Mouse (Mus musculus): Measurements from ENCODE around the gene Rab30. TPM values are rescaled to one million over a fixed set of nuclear protein-coding genes. Genes with fewer than 3 reads are reported as not detected.
A peak's percentile ranks its signal among the peaks of the same experiment; 100 is the strongest.

Rab30 gene
- polyA plus RNA-seq, 1 experiment = 15.3 TPM

GRCm38 (mm10) chr7:92782511-92782910 is 41.1 kb downstream of the Rab30 start:
- H3K4me1 ChIP-seq (ENCODE audit: control insufficient read depth, insufficient read depth, low read length) = 0 out of 2 replicates have a peak, but pooled peaks cover 3% of the 10 kb centered on the region
- TF ChIP-seq POLR2A (IDR thresholded peaks at IDR 0.05; ENCODE audit: extremely low read depth, insufficient read depth, low read length) = no peak
- TF ChIP-seq CTCF (IDR thresholded peaks at IDR 0.05; ENCODE audit: extremely low read depth, insufficient read depth, low read length) = no peak
- no peak overlapping the region for H3K4me3 ChIP-seq (ENCODE audit: insufficient read depth, low read length)
- no peak overlapping the region for H3K27ac ChIP-seq (ENCODE audit: insufficient read depth, low read length)

- Histone ChIP-seq H3K4me1 (ENCODE audit: control insufficient read depth, insufficient read depth, low read length) (0 out of 2 replicates have a peak, but pooled peaks cover 3% of the 10 kb centered on the region), H3K27ac (ENCODE audit: insufficient read depth, low read length) (0 out of 2 replicates have a peak overlapping the region, but pooled peaks have one; percentile 20), H3K4me3 (ENCODE audit: insufficient read depth, low read length) (no peak overlapping the region)
- TF ChIP-seq POLR2A (IDR thresholded peaks at IDR 0.05; ENCODE audit: extremely low read depth, insufficient read depth, low read length) = no peak
- TF ChIP-seq CTCF (IDR thresholded peaks at IDR 0.05; ENCODE audit: extremely low read depth, insufficient read depth, low read length) = no peak
These were observed 41.9 kb downstream of the Rab30 start for GRCm38 (mm10) chr7:92783166-92783806.

- Histone ChIP-seq H3K27ac (ENCODE audit: insufficient read depth, low read length) (no peak overlapping the region), H3K4me1 (ENCODE audit: control insufficient read depth, insufficient read depth, low read length) (0 out of 2 replicates have a peak, but pooled peaks cover 3% of the 10 kb centered on the region), H3K4me3 (ENCODE audit: insufficient read depth, low read length) (no peak overlapping the region)
- TF ChIP-seq CTCF (IDR thresholded peaks at IDR 0.05; ENCODE audit: extremely low read depth, insufficient read depth, low read length) (no peak), POLR2A (IDR thresholded peaks at IDR 0.05; ENCODE audit: extremely low read depth, insufficient read depth, low read length) (no peak)
These were observed 42.5 kb downstream of the Rab30 start for GRCm38 (mm10) chr7:92783914-92784313.

- H3K4me1 ChIP-seq (ENCODE audit: control insufficient read depth, insufficient read depth, low read length) = peaks cover 3% of the 10 kb centered on the region
- no peak for TF ChIP-seq CTCF (IDR thresholded peaks at IDR 0.05; ENCODE audit: extremely low read depth, insufficient read depth, low read length)
- TF ChIP-seq POLR2A (IDR thresholded peaks at IDR 0.05; ENCODE audit: extremely low read depth, insufficient read depth, low read length) = no peak
- no peak overlapping the region for H3K4me3 ChIP-seq (ENCODE audit: insufficient read depth, low read length)
- H3K27ac ChIP-seq (ENCODE audit: insufficient read depth, low read length) = no peak overlapping the region
These were observed 54.3 kb downstream of the Rab30 start for GRCm38 (mm10) chr7:92795749-92796148.

GRCm38 (mm10) chr7:92796813-92797212 is 55.4 kb downstream of the Rab30 start:
- Histone ChIP-seq H3K4me1 (ENCODE audit: control insufficient read depth, insufficient read depth, low read length) (peaks cover 3% of the 10 kb centered on the region), H3K27ac (ENCODE audit: insufficient read depth, low read length) (no peak overlapping the region), H3K4me3 (ENCODE audit: insufficient read depth, low read length) (no peak overlapping the region)
- no peak for TF ChIP-seq CTCF (IDR thresholded peaks at IDR 0.05; ENCODE audit: extremely low read depth, insufficient read depth, low read length)

- TF ChIP-seq CTCF (IDR thresholded peaks at IDR 0.05; ENCODE audit: extremely low read depth, insufficient read depth, low read length) (no peak), POLR2A (IDR thresholded peaks at IDR 0.05; ENCODE audit: extremely low read depth, insufficient read depth, low read length) (no peak)
- H3K4me3 ChIP-seq (ENCODE audit: insufficient read depth, low read length) = no peak overlapping the region
- H3K27ac ChIP-seq (ENCODE audit: insufficient read depth, low read length) = 0 out of 2 replicates have a peak overlapping the region, but pooled peaks have one; percentile 4
- H3K4me1 ChIP-seq (ENCODE audit: control insufficient read depth, insufficient read depth, low read length) = peaks cover 5% of the 10 kb centered on the region
These were observed 58.5 kb downstream of the Rab30 start for GRCm38 (mm10) chr7:92799665-92800595.

GRCm38 (mm10) chr7:92802158-92802557 is 60.8 kb downstream of the Rab30 start:
- peaks cover 7% of the 10 kb centered on the region for H3K4me1 ChIP-seq (ENCODE audit: control insufficient read depth, insufficient read depth, low read length)
- H3K4me3 ChIP-seq (ENCODE audit: insufficient read depth, low read length) = no peak overlapping the region
- no peak for TF ChIP-seq POLR2A (IDR thresholded peaks at IDR 0.05; ENCODE audit: extremely low read depth, insufficient read depth, low read length)
- TF ChIP-seq CTCF (IDR thresholded peaks at IDR 0.05; ENCODE audit: extremely low read depth, insufficient read depth, low read length) = no peak
- H3K27ac ChIP-seq (ENCODE audit: insufficient read depth, low read length) = no peak overlapping the region

- TF ChIP-seq CTCF (IDR thresholded peaks at IDR 0.05; ENCODE audit: extremely low read depth, insufficient read depth, low read length) (no peak), POLR2A (IDR thresholded peaks at IDR 0.05; ENCODE audit: extremely low read depth, insufficient read depth, low read length) (no peak)
- no peak overlapping the region for H3K27ac ChIP-seq (ENCODE audit: insufficient read depth, low read length)
These were observed 61.8 kb downstream of the Rab30 start for GRCm38 (mm10) chr7:92803191-92803590.

GRCm38 (mm10) chr7:92804919-92805668 is 63.7 kb downstream of the Rab30 start:
- no peak for TF ChIP-seq CTCF (IDR thresholded peaks at IDR 0.05; ENCODE audit: extremely low read depth, insufficient read depth, low read length)
- H3K4me3 ChIP-seq (ENCODE audit: insufficient read depth, low read length) = no peak overlapping the region
- peaks cover 3% of the 10 kb centered on the region for H3K4me1 ChIP-seq (ENCODE audit: control insufficient read depth, insufficient read depth, low read length)
- H3K27ac ChIP-seq (ENCODE audit: insufficient read depth, low read length) = no peak overlapping the region

More at GRCm38 (mm10) chr7:92803191-92803590, 61.8 kb downstream of the Rab30 start:
- peaks cover 7% of the 10 kb centered on the region for H3K4me1 ChIP-seq (ENCODE audit: control insufficient read depth, insufficient read depth, low read length)
- no peak overlapping the region for H3K4me3 ChIP-seq (ENCODE audit: insufficient read depth, low read length)
